Mouse (Mus musculus) v-Abl transformed pro-B cells (cell line): ENCODE measurements at regions not wholly inside any gene's neighbourhood (a gene's known extent, or its start where the extent isn't known, plus 50 kb on each side); places are given as distances from the start of the nearest gene placed in this dataset.
"Not testable (repeated sequence)": the region's sequence is repeated elsewhere in the genome, so short reads cannot be mapped to it uniquely, and the experiment has no call there.

Source experiments
- in situ Hi-C, 2 experiments: fragments of 400-800 bp; cut with MboI; formaldehyde crosslinking; loops; one replicate each; pipeline ENCODE4 v1.15.1; 2025; ENCODE audit not compliant: unreplicated experiment in 2 of 2

DNA sequence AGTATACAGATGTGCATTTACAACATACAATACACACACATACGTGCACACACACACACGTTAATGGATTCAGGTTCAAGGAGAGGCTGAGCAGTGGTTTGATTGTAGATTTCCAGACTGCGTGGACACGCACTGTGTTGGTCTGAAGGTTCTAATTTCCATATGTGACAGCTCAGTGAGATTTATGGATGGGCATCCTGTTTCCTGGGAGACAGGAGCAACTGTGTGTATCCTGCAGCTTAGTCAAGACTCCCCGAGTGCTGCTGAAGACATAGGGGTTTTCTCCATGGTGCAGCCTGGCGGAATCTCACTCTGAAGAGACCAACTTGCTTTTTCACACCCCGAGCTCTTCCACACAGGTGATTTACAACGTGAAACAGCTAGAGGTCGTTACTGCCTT, 119.3 kb upstream of the Foxk1 start:
- in situ Hi-C loops = no loop called here

DNA sequence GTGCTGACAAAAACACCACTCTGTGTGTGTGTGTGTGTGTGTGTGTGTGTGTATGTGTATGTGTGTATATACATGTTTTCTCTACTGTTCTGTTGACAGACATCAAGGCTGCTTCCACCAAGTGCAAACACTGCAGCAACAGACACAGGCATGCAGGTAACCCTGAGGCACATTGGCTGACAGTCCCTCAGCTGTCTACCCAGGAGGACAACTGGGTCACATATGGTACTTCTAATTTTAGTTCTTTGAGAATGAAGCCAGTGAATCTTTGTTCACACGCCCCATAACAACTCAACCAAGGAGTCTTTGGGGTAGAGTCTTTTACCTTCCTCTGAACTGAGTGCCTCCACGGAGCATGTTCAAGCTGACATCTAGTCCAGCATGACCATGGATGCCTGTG, 113.3 kb upstream of the Foxk1 start:
- in situ Hi-C loops = no loop called here

DNA sequence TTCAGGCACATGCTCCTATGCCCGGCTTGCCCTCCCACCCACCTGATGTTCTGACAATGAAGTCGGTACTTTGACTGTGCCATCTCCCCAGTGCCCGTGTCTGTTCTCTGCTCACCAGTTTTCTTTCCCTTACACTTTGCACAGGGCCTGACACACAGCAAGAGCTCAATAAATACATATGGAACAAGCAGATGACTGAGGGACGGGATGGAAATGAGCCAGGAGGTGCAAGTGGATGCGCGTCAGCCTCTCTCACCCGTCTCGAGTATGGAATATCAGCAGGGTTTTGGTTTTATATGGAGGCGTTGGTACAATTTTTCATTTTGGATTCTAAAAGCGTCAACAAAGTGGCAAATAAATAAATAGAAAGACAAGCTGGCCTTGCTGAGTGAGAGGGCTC, 109.8 kb upstream of the Foxk1 start:
- in situ Hi-C loops = no loop called here

DNA sequence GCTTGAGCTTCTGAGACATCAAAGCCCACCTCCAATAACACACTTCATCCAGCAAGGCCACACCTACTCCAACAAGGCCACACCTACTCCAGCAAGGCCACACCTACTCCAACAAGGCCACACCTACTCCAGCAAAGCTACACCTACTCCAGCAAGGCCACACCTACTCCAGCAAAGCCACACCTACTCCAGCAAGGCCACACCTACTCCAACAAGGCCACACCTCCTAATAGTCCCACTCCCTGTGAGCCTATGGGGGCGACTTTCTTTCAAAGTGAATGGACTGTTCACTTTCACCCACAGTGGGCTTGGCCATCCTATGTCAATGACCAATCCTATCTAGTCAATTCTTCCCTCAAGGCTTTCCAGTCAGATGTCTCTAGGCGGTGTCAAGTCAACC, 104.9 kb upstream of the Foxk1 start:
- in situ Hi-C loops = not testable (repeated sequence)

DNA sequence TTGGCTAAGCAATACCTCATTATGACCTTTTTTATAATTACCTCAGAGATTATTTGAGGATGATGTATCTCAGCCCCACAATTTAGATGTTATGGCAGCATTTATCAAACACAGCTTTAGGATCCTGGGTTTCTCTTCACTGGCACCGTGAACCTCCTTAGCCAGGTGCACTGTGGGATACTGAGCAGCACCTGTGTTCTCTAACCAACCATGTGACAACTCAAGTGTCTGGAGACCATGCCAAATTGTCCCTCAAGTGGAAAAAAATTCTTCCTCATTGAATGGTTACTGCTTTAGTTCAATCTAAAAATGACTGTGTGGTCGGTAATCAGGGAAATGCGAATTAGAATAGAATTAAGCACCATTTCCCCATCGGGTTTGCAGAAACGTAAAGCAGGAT, 101.7 kb upstream of the Foxk1 start:
- in situ Hi-C loops = loop anchor here in 1 of 2 experiments (25.0 kb wide), 2 partner anchors 1662 to 1837 kb away; partner anchors contain the start of gene Ttyh3

DNA sequence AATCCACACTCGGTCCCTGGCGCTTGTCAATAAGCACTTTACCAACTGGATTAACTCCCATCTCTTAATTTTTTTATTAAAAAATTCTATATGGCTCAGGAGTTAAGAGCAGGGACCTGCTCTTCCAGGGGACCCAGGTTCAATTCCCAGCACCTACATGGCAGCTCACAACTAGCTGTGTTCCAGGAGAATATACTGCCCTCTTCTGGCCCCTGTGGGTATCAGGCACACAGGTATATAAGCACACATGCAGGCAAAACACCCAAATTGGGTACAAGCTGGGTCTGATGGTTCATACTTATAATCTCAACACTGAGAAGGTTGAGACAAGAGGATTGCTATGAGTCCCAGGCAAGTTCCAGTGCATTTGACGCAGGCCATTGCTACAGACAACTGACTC, 92.8 kb upstream of the Foxk1 start:
- in situ Hi-C loops = loop anchor here in 1 of 2 experiments (25.0 kb wide), 2 partner anchors 1671 to 1846 kb away; partner anchors contain the start of gene Ttyh3

DNA sequence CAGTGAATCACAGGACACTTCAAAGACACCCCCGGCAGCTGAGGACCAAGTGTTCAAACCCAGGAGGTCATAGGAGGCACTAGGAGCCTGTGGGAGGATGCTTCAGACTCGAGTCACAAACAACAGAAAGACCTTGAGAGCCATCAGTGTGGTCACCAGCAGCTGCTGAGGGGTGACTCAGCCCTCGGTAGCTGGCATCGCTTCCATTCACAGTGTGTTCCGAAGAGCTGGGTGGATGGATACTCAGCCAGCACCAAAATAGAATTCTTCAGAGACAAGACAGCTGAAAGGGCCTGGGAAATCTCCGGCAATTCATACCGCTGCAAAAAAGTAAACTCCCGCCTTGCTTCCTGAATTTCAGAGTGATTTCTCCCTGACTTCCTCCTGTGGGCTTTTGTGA, 87.4 kb upstream of the Foxk1 start:
- in situ Hi-C loops = loop anchor here (10.0 to 25.0 kb wide), 4 partner anchors 1677 to 1852 kb away; partner anchors contain the start of gene Ttyh3 (in 1 of the 2)

DNA sequence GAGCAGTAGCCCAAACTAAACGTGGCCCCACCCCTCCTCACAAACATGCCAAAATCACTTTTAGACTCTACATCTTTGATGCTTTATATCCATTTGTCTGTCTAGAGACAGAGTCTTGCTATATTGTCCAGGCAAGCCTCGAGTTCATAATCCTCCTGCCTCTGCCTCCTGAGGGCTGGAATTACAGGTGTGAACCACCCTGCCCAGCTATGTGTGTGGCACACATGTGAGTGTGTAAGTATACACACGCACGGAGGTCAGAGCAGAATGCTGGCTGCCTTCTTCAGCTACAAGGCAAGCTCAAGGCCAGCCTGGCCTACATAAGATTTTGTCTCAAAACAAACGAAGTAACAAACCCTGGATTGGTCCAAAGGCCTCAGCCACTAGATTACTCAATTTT, 86.8 kb upstream of the Foxk1 start:
- in situ Hi-C loops = loop anchor here (10.0 to 25.0 kb wide), 4 partner anchors 1677 to 1852 kb away; partner anchors contain the start of gene Ttyh3 (in 1 of the 2)

DNA sequence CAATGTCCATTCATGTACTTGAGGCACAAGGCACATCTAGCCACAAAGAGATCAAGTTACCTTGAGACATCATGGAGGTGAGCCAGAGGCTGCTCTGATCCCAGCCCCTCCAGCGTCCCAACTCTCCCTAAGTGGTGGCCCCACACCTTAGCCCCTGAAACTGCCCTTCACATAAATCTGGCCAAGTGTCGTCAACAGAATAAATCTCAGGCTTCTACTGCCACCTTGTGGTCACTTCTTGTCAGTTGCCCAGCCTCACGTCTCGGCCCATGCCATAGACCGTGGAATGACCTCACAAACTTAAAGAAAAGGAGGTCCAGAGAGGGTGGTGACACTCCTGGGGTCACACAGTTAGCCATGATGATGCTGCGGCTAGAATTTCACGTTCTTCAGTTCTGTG, 82.0 kb upstream of the Foxk1 start:
- in situ Hi-C loops = loop anchor here (10.0 to 25.0 kb wide), 4 partner anchors 1682 to 1857 kb away; partner anchors contain the start of gene Ttyh3 (in 1 of the 2)

DNA sequence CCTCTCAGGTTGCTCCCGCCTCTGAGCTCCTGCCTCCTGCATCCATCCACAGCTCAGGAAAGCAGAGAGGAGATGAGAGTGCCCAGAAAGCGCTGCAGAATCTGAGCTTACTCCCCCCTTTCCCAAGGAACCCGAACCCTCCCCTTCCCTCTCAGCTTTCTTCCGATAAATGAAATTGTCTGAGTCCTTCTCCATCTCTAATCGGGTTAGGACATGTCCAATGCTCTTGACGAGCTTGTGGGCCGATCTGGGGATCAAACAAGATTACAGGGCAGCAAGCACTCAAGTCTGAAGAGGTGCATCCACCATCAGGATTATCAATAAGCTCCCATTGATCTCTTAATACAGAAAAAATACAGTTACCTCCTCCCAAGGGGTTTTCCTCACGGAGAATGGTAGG, 80.0 kb upstream of the Foxk1 start:
- in situ Hi-C loops = loop anchor here (5.0 to 25.0 kb wide), 9 partner anchors 1237 to 1859 kb away; partner anchors contain the start of gene Ttyh3 (in 1 of the 2)

DNA sequence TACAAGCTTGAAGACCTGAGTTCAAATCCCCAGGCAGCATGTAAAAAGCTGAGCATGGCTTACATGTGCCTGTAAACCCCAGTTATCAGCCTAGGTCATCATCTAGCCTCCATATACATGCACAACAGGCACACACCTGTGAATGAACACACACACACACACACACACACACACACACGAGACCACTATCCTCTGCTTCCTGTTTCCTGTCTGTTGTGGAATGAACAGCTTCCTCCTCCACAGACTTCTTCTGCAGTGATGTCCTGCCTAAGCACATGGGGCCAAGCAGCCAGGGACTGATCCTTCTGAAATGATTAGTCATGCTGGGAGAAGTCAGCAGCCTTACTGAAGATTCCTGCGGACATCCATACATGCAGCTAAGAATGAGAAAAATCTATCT, 76.4 kb upstream of the Foxk1 start:
- in situ Hi-C loops = loop anchor here (5.0 to 25.0 kb wide), 9 partner anchors 1240 to 1863 kb away; partner anchors contain the start of gene Ttyh3 (in 1 of the 2)

DNA sequence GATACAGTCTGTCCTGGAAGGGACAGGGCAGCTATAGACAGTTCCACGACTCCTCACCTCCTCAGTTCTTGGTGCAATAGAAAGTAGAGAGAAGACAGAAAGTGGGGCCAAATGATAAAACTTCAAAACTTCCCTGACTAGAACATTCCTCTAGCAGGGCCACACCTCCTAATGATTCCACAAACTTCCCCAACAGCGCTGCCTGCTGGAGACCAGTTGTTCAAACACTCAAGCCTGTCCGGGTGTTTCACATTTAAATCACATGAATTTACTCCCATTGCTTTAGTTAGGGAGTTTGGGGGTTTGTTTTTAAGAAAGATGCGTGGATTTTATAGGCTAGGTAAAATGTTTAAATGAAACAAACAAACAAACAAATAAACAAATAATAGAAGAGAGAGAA, 75.7 kb upstream of the Foxk1 start:
- in situ Hi-C loops = loop anchor here (10.0 kb wide), 3 partner anchors 1241 to 1861 kb away; no protein-coding TSS in a partner anchor

DNA sequence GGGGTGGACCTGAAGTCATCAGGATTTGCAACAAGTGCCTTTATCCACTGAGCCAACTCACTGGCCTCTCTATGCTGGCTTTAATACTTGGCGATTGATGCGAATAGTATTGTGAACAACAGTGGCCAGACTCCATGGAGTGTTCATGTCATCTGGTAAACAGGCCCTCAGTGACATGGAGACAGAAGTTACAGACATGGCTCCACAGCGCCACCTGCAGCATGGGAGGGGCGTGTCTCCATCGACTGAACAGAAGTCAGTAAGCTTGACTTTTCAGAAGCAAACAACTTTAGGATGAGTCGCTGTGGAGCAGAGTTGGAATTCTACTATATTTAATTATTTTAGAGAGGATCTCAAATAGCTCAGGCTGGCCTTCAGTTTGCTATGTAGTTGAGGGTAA, 74.0 kb upstream of the Foxk1 start:
- in situ Hi-C loops = loop anchor here (10.0 kb wide), 3 partner anchors 1242 to 1862 kb away; no protein-coding TSS in a partner anchor

DNA sequence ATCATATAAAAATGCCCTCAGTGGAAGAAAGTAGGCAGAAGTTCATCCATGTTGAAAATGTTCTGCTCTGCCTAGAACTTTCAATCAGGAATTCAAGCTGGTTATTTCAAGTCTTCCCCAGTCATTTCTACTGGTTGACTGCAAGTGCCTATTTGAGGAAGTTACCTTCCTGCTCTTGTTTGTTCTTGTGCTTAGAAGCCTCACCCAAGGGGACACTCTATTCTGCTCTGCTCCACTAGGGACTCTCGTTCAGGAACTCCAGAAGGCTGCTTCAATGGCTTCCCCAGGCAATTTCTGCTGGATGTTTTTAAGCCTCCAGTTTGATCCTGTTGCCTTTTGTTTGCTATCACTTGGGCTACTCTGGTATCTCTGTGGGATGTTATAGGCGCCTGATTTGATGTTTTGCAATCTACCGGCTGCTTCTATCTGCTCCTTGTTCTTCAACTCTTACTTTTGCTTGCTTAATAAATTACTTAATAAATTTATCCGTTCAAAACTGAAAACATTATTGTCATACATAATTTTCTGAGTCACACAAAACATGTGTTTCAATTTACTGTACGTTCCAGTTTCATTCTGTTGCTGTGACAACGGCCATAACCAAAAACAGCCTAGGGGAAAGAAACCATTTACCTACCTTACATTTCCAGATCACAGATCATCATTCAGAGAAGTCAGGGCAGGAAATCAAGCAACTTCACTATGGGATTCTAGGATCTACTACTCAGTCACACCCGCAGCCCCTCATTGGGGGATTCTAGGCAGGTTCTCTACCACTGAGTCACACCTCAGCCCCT, 71.4 kb upstream of the Foxk1 start:
- in situ Hi-C loops = loop anchor here (10.0 kb wide), 3 partner anchors 1245 to 1865 kb away; no protein-coding TSS in a partner anchor

DNA sequence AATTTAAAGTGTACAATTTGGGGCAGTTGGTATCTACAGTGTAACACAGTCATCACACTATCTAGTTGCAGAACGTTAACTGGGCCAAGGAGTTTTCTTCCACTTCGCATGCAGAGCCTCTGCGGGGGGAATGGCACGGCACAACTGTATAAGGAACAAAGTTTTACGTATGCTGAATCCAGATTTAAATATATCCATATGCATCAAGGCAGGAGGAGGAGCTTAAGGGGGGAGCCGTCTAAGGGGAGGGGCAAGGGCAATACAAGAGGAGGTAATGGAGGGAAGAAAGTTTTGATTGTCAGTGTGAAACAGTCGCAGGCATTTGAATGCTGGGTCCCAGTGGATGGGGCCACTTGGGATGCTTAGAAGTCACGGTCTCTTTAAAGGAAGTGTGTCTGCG, 68.6 kb upstream of the Foxk1 start:
- in situ Hi-C loops = no loop called here

DNA sequence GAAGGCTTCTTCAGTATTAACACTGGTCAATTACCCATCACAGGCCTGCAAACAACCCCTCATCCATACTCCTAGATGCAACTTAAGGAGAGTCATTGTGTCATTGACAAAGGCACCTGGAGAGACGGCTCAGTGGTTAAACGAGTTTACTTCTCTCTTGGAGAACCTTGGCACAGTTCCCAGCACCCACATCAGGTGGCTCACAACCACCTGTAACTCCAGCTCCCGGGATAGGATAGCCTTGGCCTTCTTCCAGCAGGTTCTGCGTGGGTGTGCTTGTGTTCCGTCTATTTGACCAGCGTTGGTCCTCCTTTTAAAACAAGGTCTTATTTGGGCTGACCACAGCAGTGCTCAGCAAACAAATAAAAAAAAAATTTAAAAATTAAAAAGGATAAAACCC, 63.9 kb upstream of the Foxk1 start:
- in situ Hi-C loops = no loop called here

DNA sequence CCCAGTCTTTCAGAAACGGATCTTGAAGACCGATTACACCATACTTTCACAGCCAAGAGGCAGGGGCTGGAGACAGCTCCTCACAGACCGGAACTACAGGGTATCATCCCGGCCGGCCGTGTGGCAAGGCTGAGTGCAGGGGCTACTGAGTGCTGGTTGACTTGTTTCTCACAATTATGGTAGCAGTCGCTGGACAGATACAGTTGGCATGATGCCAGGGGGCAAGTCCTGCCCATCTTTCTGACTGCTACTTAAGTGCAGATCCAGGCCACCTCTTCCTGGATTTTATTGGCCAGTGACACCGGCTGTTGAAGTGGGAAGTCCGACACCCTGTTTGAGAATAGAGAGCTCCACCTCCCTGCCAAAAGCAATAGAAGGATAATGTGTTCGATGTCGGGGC, 63.2 kb upstream of the Foxk1 start:
- in situ Hi-C loops = no loop called here

DNA sequence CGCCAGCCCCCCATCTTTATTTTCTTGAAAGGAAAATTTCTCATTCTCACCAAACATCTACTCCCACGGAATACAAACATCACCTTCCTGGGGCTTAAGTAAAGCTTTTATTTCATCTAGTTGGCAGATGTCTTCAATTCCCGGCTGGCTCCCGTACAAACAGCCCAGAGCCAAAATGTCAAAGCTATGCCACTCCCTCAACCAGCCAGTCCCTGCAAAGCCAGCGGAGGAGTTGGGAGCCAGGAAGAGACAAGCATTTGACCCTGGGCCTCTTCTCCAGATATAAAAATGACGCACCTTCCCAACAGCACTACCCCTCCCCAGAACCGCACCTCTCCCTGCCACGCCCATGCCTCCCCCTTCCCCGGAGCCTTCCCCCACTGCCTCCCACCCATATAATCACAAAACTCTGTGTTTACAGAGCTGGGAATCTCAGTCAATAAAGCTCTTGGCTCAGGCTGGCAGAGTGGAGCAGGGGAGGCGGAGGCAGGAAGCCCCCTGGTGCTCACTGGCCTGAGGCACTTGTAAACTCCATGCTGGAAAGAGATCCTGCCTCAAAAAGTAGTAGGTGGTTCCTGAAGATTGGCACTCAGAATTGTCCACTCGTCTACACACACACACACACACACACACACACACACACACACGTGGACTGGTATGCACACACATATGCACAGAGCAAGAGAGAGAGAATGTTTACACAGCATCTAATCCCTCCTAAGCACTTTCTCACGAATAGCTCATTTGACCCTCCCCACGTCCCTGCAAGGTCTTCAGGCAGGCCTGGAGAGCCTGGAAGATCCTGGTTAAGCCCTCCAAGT, 60.9 kb upstream of the Foxk1 start:
- in situ Hi-C loops = no loop called here

DNA sequence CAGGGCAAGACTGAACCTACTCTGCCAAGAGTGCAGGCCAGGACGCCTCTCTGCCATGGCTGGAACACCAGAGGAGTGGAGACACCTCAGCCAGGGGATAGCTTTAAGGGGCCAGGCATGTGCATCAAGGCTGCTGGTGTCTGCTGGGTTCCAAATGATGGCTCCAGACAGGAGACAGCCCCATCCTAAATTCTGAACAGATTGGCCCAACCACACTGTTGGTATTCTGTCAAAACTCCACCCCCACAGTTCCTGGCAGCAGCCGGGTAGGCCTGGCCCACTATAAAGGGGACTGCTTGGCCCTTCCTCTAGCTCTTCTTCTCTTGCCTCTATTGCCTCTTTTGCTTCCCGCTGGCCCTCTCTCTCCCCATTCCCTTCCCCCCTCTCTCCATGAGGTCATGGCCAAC, 60.3 kb upstream of the Foxk1 start:
- in situ Hi-C loops = no loop called here

DNA sequence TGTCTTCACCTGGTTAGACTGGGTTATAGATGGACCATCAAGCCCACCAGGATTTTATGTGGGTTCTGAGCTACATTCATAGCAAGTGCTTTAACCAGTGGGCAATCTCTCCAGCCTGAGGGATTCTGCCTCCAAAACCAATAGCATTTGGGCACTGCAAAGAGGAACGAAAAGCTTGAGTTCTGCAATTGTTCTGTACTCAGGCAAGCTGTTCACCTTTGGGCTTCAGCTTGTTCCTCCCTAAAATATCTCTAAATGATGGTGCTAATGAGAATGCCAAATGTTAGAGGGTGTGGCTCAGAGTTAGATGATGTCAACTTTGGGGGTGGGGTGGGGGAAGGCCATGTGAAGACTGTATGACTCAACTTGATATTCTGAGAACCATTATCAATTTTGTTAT, 54.8 kb upstream of the Foxk1 start:
- in situ Hi-C loops = no loop called here

DNA sequence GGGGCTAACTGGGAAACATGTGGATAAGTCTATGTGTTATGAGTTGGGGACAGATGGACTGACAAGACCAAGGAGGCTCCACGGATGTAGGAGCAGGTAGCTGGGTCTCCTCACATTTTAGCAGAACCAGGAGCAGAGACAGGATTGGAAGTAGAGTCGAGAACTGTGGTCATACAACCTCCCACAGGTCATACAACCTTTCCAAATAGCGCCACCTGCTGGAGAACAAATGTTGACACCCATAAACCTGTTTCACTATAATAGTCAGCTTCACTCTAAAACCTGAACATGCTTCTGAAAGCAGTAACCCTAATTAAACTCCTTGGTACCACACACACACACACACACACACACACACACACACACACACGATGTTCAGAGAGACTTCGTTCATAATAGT, 50.7 kb upstream of the Foxk1 start:
- in situ Hi-C loops = no loop called here
